8 mouse cellular contexts compared by ENCODE assay signal in genomic region chr19:46510824-46511223, GRCm38 (mm10). TPM values are rescaled to one million over a fixed set of nuclear protein-coding genes. Genes with fewer than 3 reads are reported as not detected.
DNase-seq lines count a peak whose midpoint lies in the region; ATAC-seq and TF ChIP-seq lines count a peak whose summit lies in the region.

No protein-coding gene starts in this region.

- intact Hi-C loops in left cerebral cortex, postnatal 36 days (cut with DNase I) = no loop called here

- no peaks in the 10 kb centered on the region for H3K27me3 ChIP-seq in heart, postnatal 0 days (ENCODE audit: control insufficient read depth, insufficient read depth, low read length)
- no peaks in the 10 kb centered on the region for H3K27me3 ChIP-seq in liver, embryonic 16.5 days (ENCODE audit: control insufficient read depth, insufficient read depth, low read depth, low read length)

- TF ChIP-seq CTCF in heart, postnatal 0 days (IDR thresholded peaks at IDR 0.05; ENCODE audit: low read depth) = peak; percentile 50

- H3K9me3 ChIP-seq in heart, postnatal 0 days (replicated peaks; ENCODE audit: control insufficient read depth, low read length) = no peaks in the 10 kb centered on the region
- H3K9me3 ChIP-seq in liver, embryonic 16.5 days (replicated peaks; ENCODE audit: control insufficient read depth, low read length) = no peaks in the 10 kb centered on the region

- H3K9ac ChIP-seq in heart, postnatal 0 days (replicated peaks; ENCODE audit: low read depth, low read length) = no peak overlapping the region
- no peak overlapping the region for H3K9ac ChIP-seq in liver, embryonic 16.5 days (ENCODE audit: low read depth, low read length)

- H3K4me3 ChIP-seq in heart, postnatal 0 days (ENCODE audit: low read depth, low read length) = no peak overlapping the region
- no peak overlapping the region for H3K4me3 ChIP-seq in liver, embryonic 16.5 days (ENCODE audit: low read depth, low read length)

- no peak overlapping the region; the same call in 1 of the 2 replicates for H3K4me2 ChIP-seq in heart, postnatal 0 days (ENCODE audit: low read depth, low read length)
- no peak overlapping the region for H3K4me2 ChIP-seq in liver, embryonic 16.5 days (ENCODE audit: low read depth, low read length)

- ATAC-seq in heart, postnatal 0 days (ENCODE audit: insufficient read depth, low read depth) = peak; percentile 57; the same call in 1 of the 2 replicates
- peak; percentile 14 for ATAC-seq in liver, embryonic 16.5 days (ENCODE audit: low read depth)

- peaks cover 55% of the 10 kb centered on the region for H3K4me1 ChIP-seq in heart, postnatal 0 days (ENCODE audit: control insufficient read depth, insufficient read depth)
- H3K4me1 ChIP-seq in liver, embryonic 16.5 days (ENCODE audit: control insufficient read depth, low read depth, low read length) = peaks cover 50% of the 10 kb centered on the region

- DNase-seq in heart, postnatal 0 days (ENCODE audit: low spot score) = no peak
- no peak for DNase-seq in heart, adult 18-20 months
- DNase-seq in B cell, adult 2 months = peak; percentile 45 to 56
- DNase-seq in NIH3T3 (ENCODE audit: low read depth) = peak; percentile 61
- DNase-seq in left cerebral cortex, postnatal 36 days (ENCODE audit: low spot score in 2 of 2) = no peak
- no peak for DNase-seq in embryo, embryonic 9.5 days (ENCODE audit: extremely low spot score)
- no peak for DNase-seq in right cerebral cortex, postnatal 4 days

- WGBS in heart, postnatal 0 days = 41% methylated on average over 3 of the region's 3 CpGs
- 52% methylated on average over 3 of the region's 3 CpGs for WGBS in liver, embryonic 16.5 days (ENCODE audit: insufficient replicate concordance)

- no peak for TF ChIP-seq EP300 in heart, postnatal 0 days (IDR thresholded peaks at IDR 0.05; ENCODE audit: low read depth)

- H3K27ac ChIP-seq in heart, postnatal 0 days (ENCODE audit: low read depth) = peak overlapping the region; percentile 59
- peak overlapping the region; percentile 37; the same call in 1 of the 2 replicates for H3K27ac ChIP-seq in liver, embryonic 16.5 days (ENCODE audit: low read length)

- H3K36me3 ChIP-seq in heart, postnatal 0 days (replicated peaks; ENCODE audit: control insufficient read depth, insufficient read depth, low read length) = peaks cover 80% of the 10 kb centered on the region
- H3K36me3 ChIP-seq in liver, embryonic 16.5 days (ENCODE audit: control insufficient read depth, insufficient read depth) = peaks cover 34% of the 10 kb centered on the region

RNA-seq across cellular contexts. Expression of gene Trim8, which starts 9.3 kb away (rescaled TPM):
- total RNA-seq in heart, postnatal 0 days (2014; rRNA removed; ENCODE audit: low replicate concordance) = 35.9 and 48.3 TPM in 2 replicates
- 14.3 and 14.6 TPM in 2 replicates for polyA plus RNA-seq in heart, postnatal 0 days (2015; fragmentation: Nextera tagmentation; extraction: Ambion mirVana)
- 10 to 100 TPM; 33.9 to 38.8 TPM for total RNA-seq in heart, adult 18-20 months (2021)
- polyA plus RNA-seq in liver, embryonic 16.5 days (2015; fragmentation: Nextera tagmentation; extraction: Ambion mirVana) = 7.7 and 10.5 TPM in 2 replicates
- total RNA-seq in left cerebral cortex, postnatal 36 days (2021) = 100 to 1,000 TPM; 109 to 114 TPM

Comparison
In these comparisons a context has a peak if more than half of its experiments do, and no peak if none do; other contexts are left out.
1. DNase-seq: peak in B cell, adult 2 months (2 of 2) and NIH3T3 (single experiment); none in heart, postnatal 0 days (single experiment), heart, adult 18-20 months (0 of 2), left cerebral cortex, postnatal 36 days (0 of 2), embryo, embryonic 9.5 days (single experiment) and right cerebral cortex, postnatal 4 days (single experiment).